Mouse (Mus musculus) brain, embryonic 14.5 days (tissue): ENCODE measurements at regions not wholly inside any gene's neighbourhood (a gene's known extent, or its start where the extent isn't known, plus 50 kb on each side); places are given as distances from the start of the nearest gene placed in this dataset.

ENCODE experiments used
- CTCF ChIP-seq: fragments of 200-500 bp; IDR thresholded peaks from 2 replicates; pipeline ENCODE4 v1.5.1; 2012; ENCODE audit warnings: inconsistent platforms, mild to moderate bottlenecking, moderate library complexity, borderline replicate concordance; ENCODE audit not compliant: insufficient read depth, insufficient read length; ENCODE audit errors: extremely low read depth
- POLR2A ChIP-seq: fragments of 200-500 bp; IDR thresholded peaks from 2 replicates; pipeline ENCODE4 v1.6.1; 2012; ENCODE audit warnings: mild to moderate bottlenecking, inconsistent platforms, borderline replicate concordance; ENCODE audit not compliant: poor library complexity, insufficient read depth, insufficient read length, severe bottlenecking; ENCODE audit errors: extremely low read depth

GRCm38 (mm10) chr1:145968026-145968425 is 526.5 kb upstream of the Brinp3 start:
- no peak for TF ChIP-seq CTCF
- TF ChIP-seq POLR2A: no peak
